Mouse (Mus musculus): Measurements from ENCODE around the gene A530064D06Rik. TPM values are rescaled to one million over a fixed set of nuclear protein-coding genes. Genes with fewer than 3 reads are reported as not detected.

A530064D06Rik gene
- polyA plus RNA-seq (2014; fragmentation: Illumina TruSeq; extraction: RNeasy Lipid Tissue Mini Kit (QIAGEN cat#74804); ENCODE audit: low replicate concordance) = 1.9 TPM

GRCm38 (mm10) chr17:48167103-48167502 is at the start of gene A530064D06Rik:
TSS of gene A530064D06Rik (minus strand) at chr17:48167275.

GRCm38 (mm10) chr17:48146120-48146519 is 21.0 kb downstream of the A530064D06Rik start, which contains the start of gene 9830107B12Rik:
TSS of gene 9830107B12Rik (minus strand) at chr17:48146268.

Other genes with a start within 250 kb of the A530064D06Rik start
- gene Foxp4, start 242.6 kb downstream of the A530064D06Rik start, polyA plus RNA-seq (2014; fragmentation: Illumina TruSeq; extraction: RNeasy Lipid Tissue Mini Kit (QIAGEN cat#74804); ENCODE audit: low replicate concordance) = 0.19 TPM
- gene 1700122O11Rik, start 129.0 kb downstream of the A530064D06Rik start, polyA plus RNA-seq (2014; fragmentation: Illumina TruSeq; extraction: RNeasy Lipid Tissue Mini Kit (QIAGEN cat#74804); ENCODE audit: low replicate concordance) = not detected
- not detected for gene 1700067P10Rik, start 78.0 kb downstream of the A530064D06Rik start, polyA plus RNA-seq (2014; fragmentation: Illumina TruSeq; extraction: RNeasy Lipid Tissue Mini Kit (QIAGEN cat#74804); ENCODE audit: low replicate concordance)
- gene 9830107B12Rik, start 21.0 kb downstream of the A530064D06Rik start, polyA plus RNA-seq (2014; fragmentation: Illumina TruSeq; extraction: RNeasy Lipid Tissue Mini Kit (QIAGEN cat#74804); ENCODE audit: low replicate concordance) = 0.78 TPM
- gene Trem1, start 65.5 kb upstream of the A530064D06Rik start, polyA plus RNA-seq (2014; fragmentation: Illumina TruSeq; extraction: RNeasy Lipid Tissue Mini Kit (QIAGEN cat#74804); ENCODE audit: low replicate concordance) = 0.67 TPM
- gene Trem3, start 80.5 kb upstream of the A530064D06Rik start, polyA plus RNA-seq (2014; fragmentation: Illumina TruSeq; extraction: RNeasy Lipid Tissue Mini Kit (QIAGEN cat#74804); ENCODE audit: low replicate concordance) = not detected
- gene Treml4, start 97.0 kb upstream of the A530064D06Rik start, polyA plus RNA-seq (2014; fragmentation: Illumina TruSeq; extraction: RNeasy Lipid Tissue Mini Kit (QIAGEN cat#74804); ENCODE audit: low replicate concordance) = 1.5 TPM
- 0.37 TPM for gene Treml2, start 132.2 kb upstream of the A530064D06Rik start, polyA plus RNA-seq (2014; fragmentation: Illumina TruSeq; extraction: RNeasy Lipid Tissue Mini Kit (QIAGEN cat#74804); ENCODE audit: low replicate concordance)
- 0.15 TPM for gene B430306N03Rik, start 148.9 kb upstream of the A530064D06Rik start, polyA plus RNA-seq (2014; fragmentation: Illumina TruSeq; extraction: RNeasy Lipid Tissue Mini Kit (QIAGEN cat#74804); ENCODE audit: low replicate concordance)
- gene Trem2, start 179.1 kb upstream of the A530064D06Rik start, polyA plus RNA-seq (2014; fragmentation: Illumina TruSeq; extraction: RNeasy Lipid Tissue Mini Kit (QIAGEN cat#74804); ENCODE audit: low replicate concordance) = not detected
- not detected for gene Treml1, start 192.6 kb upstream of the A530064D06Rik start, polyA plus RNA-seq (2014; fragmentation: Illumina TruSeq; extraction: RNeasy Lipid Tissue Mini Kit (QIAGEN cat#74804); ENCODE audit: low replicate concordance)
- 17.0 TPM for gene Nfya, start 242.6 kb upstream of the A530064D06Rik start, polyA plus RNA-seq (2014; fragmentation: Illumina TruSeq; extraction: RNeasy Lipid Tissue Mini Kit (QIAGEN cat#74804); ENCODE audit: low replicate concordance)
- gene Oard1, start 242.7 kb upstream of the A530064D06Rik start, polyA plus RNA-seq (2014; fragmentation: Illumina TruSeq; extraction: RNeasy Lipid Tissue Mini Kit (QIAGEN cat#74804); ENCODE audit: low replicate concordance) = 65.4 TPM

All from small intestine, adult 10 weeks (tissue).